In the genomic region with DNA sequence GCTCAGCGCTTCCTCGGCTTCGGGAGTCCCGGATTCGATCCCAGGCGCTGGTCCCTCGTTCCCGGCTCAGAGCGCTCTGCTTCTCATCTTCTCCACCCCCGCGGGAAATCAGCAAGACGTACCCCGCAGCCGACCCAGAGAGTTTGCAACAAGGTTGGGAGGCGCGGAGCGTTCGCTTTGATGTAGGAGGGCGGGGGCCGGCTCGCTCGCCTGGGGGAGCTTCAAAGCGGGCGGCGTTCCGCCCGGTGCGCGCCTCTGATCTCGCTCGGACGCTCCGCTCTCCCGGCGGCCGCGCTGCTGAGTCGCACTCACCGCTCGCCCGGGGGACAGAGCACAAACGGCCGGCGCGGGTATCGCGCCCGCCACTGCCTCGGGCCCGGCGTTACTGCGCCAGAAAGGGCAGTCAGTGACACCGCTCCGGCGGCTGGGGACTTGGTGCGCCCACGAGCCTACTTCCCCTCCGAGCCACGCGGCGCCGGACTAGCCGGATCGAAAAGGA, we compare ENCODE assay signal across 8 mouse cellular contexts. TPM values are rescaled to one million over a fixed set of nuclear protein-coding genes. Genes with fewer than 3 reads are reported as not detected.
DNase-seq lines count a peak whose midpoint lies in the region; ATAC-seq and TF ChIP-seq lines count a peak whose summit lies in the region.

No protein-coding gene starts in this region.

- TF ChIP-seq EP300 in liver, embryonic 14.5 days (IDR thresholded peaks at IDR 0.05; ENCODE audit: low read depth): no peak

- under 1% methylated on average over 61 of the region's 64 CpGs for WGBS in heart, embryonic 10.5 days
- WGBS in heart, embryonic 14.5 days: under 1% methylated on average over 60 of the region's 64 CpGs
- under 1% methylated on average over 64 of the region's 64 CpGs for WGBS in liver, embryonic 14.5 days (ENCODE audit: insufficient replicate concordance)

- no peak for ATAC-seq in heart, embryonic 14.5 days (ENCODE audit: insufficient number of reproducible peaks, insufficient read depth, low FRiP score, low read depth)
- ATAC-seq in liver, embryonic 14.5 days (ENCODE audit: insufficient read depth): no peak
- ATAC-seq in CD4-positive, CD25-positive, alpha-beta regulatory T cell, adult 4 months: no peak

- H3K27ac ChIP-seq in heart, embryonic 10.5 days: no peak overlapping the region
- no peak overlapping the region for H3K27ac ChIP-seq in heart, embryonic 14.5 days (replicated peaks in 1 of 2; ENCODE audit: control insufficient read depth in 1 of 2, insufficient read depth in 1 of 2, low read depth in 2 of 2, low read length in 2 of 2)
- no peak overlapping the region for H3K27ac ChIP-seq in liver, embryonic 14.5 days

- H3K36me3 ChIP-seq in heart, embryonic 10.5 days: no peaks in the 10 kb centered on the region
- H3K36me3 ChIP-seq in heart, embryonic 14.5 days (ENCODE audit: control insufficient read depth, insufficient read depth, low read length): no peaks in the 10 kb centered on the region
- H3K36me3 ChIP-seq in liver, embryonic 14.5 days (replicated peaks; ENCODE audit: control insufficient read depth, insufficient read depth, low read depth): no peaks in the 10 kb centered on the region

- H3K9me3 ChIP-seq in heart, embryonic 10.5 days: no peaks in the 10 kb centered on the region
- H3K9me3 ChIP-seq in heart, embryonic 14.5 days (ENCODE audit: control insufficient read depth, low read length): no peaks in the 10 kb centered on the region
- no peaks in the 10 kb centered on the region for H3K9me3 ChIP-seq in liver, embryonic 14.5 days (ENCODE audit: control insufficient read depth, low read length)

- H3K9ac ChIP-seq in heart, embryonic 14.5 days (ENCODE audit: low read length): no peak overlapping the region
- H3K9ac ChIP-seq in liver, embryonic 14.5 days (replicated peaks): no peak overlapping the region

- peak overlapping the region; percentile 74 for H3K4me2 ChIP-seq in heart, embryonic 14.5 days (ENCODE audit: low read length)
- peak overlapping the region; percentile 48 for H3K4me2 ChIP-seq in liver, embryonic 14.5 days (ENCODE audit: low read depth)

- no peak for DNase-seq in heart, embryonic 10.5 days (ENCODE audit: low spot score)
- no peak for DNase-seq in heart, adult 9 months (ENCODE audit: low spot score in 2 of 2)
- peak; percentile 44 for DNase-seq in adrenal gland, postnatal 25 days
- no peak for DNase-seq in liver, embryonic 14.5 days (ENCODE audit: low read depth in 3 of 3, low spot score in 3 of 3)
- peak; percentile 44 for DNase-seq in testis, postnatal 10 days (ENCODE audit: low spot score)
- DNase-seq in spleen, adult 18-20 months: no peak

- peaks cover 99% of the 10 kb centered on the region for H3K27me3 ChIP-seq in heart, embryonic 10.5 days (ENCODE audit: insufficient read depth, poor library complexity, severe bottlenecking)
- H3K27me3 ChIP-seq in heart, embryonic 14.5 days (ENCODE audit: control insufficient read depth, insufficient read depth, low read length): peaks cover 100% of the 10 kb centered on the region
- peaks cover 96% of the 10 kb centered on the region for H3K27me3 ChIP-seq in liver, embryonic 14.5 days (ENCODE audit: control insufficient read depth, insufficient read depth, low read length)

- H3K4me1 ChIP-seq in heart, embryonic 10.5 days: peaks cover 25% of the 10 kb centered on the region
- peaks cover 3 to 24% of the 10 kb centered on the region in 2 experiments; a peak in 3 of 4 replicates for H3K4me1 ChIP-seq in heart, embryonic 14.5 days (ENCODE audit: control insufficient read depth in 2 of 2, insufficient read depth in 2 of 2, low read length in 2 of 2)
- H3K4me1 ChIP-seq in liver, embryonic 14.5 days (replicated peaks; ENCODE audit: control insufficient read depth in 2 of 2, insufficient read depth in 2 of 2, low read length in 1 of 2): no peaks in the 10 kb centered on the region

- no peak for TF ChIP-seq CTCF in liver, embryonic 14.5 days (IDR thresholded peaks at IDR 0.05; ENCODE audit: low read depth)

- peak overlapping the region; percentile 66 for H3K4me3 ChIP-seq in heart, embryonic 10.5 days
- H3K4me3 ChIP-seq in heart, embryonic 14.5 days (ENCODE audit: control insufficient read depth in 1 of 2, insufficient read depth in 1 of 2, low read depth in 1 of 2, low read length in 2 of 2): peak overlapping the region; percentile 39 to 45
- peak overlapping the region in 1 of 2 experiments; percentile 0; a peak in 1 of 4 replicates for H3K4me3 ChIP-seq in liver, embryonic 14.5 days (ENCODE audit: insufficient read depth in 1 of 2, low read depth in 2 of 2, low read length in 2 of 2)

RNA-seq across cellular contexts. Expression of a gene that starts 0.3 kb away (rescaled TPM):
- 0.11 and 0.87 TPM in 2 replicates for polyA plus RNA-seq in heart, embryonic 10.5 days (2016; fragmentation: Nextera tagmentation; extraction: Ambion mirVana)
- total RNA-seq in adrenal gland, postnatal 25 days (2021): not detected in 2 replicates
- polyA plus RNA-seq in heart, embryonic 14.5 days (2014; fragmentation: Nextera tagmentation; extraction: Ambion mirVana): 0.05 TPM in 1 of 2 replicates, not detected in the other
- polyA plus RNA-seq in liver, embryonic 14.5 days (2012; rRNA removed): 0.01 TPM in 2 replicates
- polyA plus RNA-seq in liver, embryonic 14.5 days (2014; fragmentation: Nextera tagmentation; extraction: Ambion mirVana): not detected in 2 replicates
- not detected for polyA plus RNA-seq in CD4-positive, CD25-positive, alpha-beta regulatory T cell, adult 4 months (2017; shearing (Covaris generic))

Comparison
In these comparisons a context has a peak if more than half of its experiments do, and no peak if none do; other contexts are left out.
1. DNase-seq: peak in adrenal gland, postnatal 25 days (single experiment) and testis, postnatal 10 days (single experiment); none in heart, embryonic 10.5 days (single experiment), heart, adult 9 months (0 of 2), liver, embryonic 14.5 days (0 of 3) and spleen, adult 18-20 months (0 of 2).